33 mouse cellular contexts compared by ENCODE assay signal in the genomic region with DNA sequence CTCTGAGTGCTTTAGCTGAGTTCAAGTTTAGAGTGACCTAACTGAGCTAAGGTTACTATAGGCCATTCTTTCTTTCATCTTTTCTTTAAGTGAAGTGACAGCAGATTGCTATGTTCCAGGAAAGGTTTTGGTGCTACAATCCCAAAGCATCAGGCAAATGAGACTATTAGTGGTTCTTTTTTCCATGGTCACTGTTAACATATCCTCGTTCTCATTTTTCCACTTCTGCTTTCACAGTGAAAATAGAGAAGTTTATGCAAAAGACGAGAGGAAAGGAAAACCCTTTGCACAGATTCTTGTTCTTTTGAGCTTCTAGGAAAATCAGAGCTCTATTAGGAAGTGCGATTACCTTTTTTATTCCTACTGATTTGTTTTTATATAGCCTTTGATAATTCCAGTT. TPM values are rescaled to one million over a fixed set of nuclear protein-coding genes. Genes with fewer than 3 reads are reported as not detected.
"Had no signal": no experiment of that assay in that cellular context is flagged by ENCODE, and none has a peak within 500 bp of the region (broad histone marks: within the 10 kb centered on the region; RNA-seq: fewer than 3 reads in every experiment).

No protein-coding gene starts in this region.

- DNase-seq: kidney, adult 11 months; kidney, postnatal 25 days; layer of hippocampus, postnatal 36 days; lung, adult 18-20 months; lung, postnatal 10 days; lung, postnatal 36 days; retina, postnatal 1 day; right cerebral cortex, postnatal 25 days; spleen, adult 18-20 months; thymus, adult 18-20 months; thymus, postnatal 36 days had no signal

- H3K9me3 ChIP-seq: liver, embryonic 15.5 days; lung, embryonic 15.5 days; megakaryocyte, embryonic 14.5 days; midbrain, embryonic 10.5 days; midbrain, embryonic 13.5 days; neural tube, embryonic 13.5 days had no signal

- H3K4me3 ChIP-seq: left cerebral cortex, adult 2 months; liver, embryonic 15.5 days; lung, embryonic 15.5 days; megakaryocyte, embryonic 14.5 days; midbrain, embryonic 10.5 days; midbrain, embryonic 13.5 days; myocyte; neural tube, embryonic 13.5 days had no signal

- H3K4me1 ChIP-seq: liver, embryonic 15.5 days; lung, embryonic 15.5 days; megakaryocyte, embryonic 14.5 days; midbrain, embryonic 10.5 days; midbrain, embryonic 13.5 days; neural tube, embryonic 13.5 days had no signal

- ATAC-seq: midbrain, embryonic 13.5 days; midbrain, embryonic 16.5 days had no signal

- H3K27me3 ChIP-seq: liver, embryonic 15.5 days; lung, embryonic 15.5 days; megakaryocyte, embryonic 14.5 days; midbrain, embryonic 13.5 days; neural tube, embryonic 13.5 days had no signal

- H3K27ac ChIP-seq: kidney, postnatal 0 days; left cerebral cortex, adult 2 months; liver, embryonic 15.5 days; lung, embryonic 15.5 days; midbrain, embryonic 10.5 days; midbrain, embryonic 13.5 days; neural tube, embryonic 13.5 days had no signal

- H3K9ac ChIP-seq: liver, embryonic 15.5 days; lung, embryonic 15.5 days; midbrain, embryonic 13.5 days; neural tube, embryonic 13.5 days had no signal

- H3K4me2 ChIP-seq: liver, embryonic 11.5 days; liver, embryonic 15.5 days; lung, embryonic 15.5 days; midbrain, embryonic 13.5 days; neural tube, embryonic 13.5 days had no signal

- H3K36me3 ChIP-seq: liver, embryonic 15.5 days; lung, embryonic 15.5 days; midbrain, embryonic 10.5 days; midbrain, embryonic 13.5 days; neural tube, embryonic 13.5 days had no signal

RNA-seq across cellular contexts. Expression of a gene that starts 22.9 kb away (rescaled TPM):
- total RNA-seq: layer of hippocampus, adult 8-10 months; layer of hippocampus, postnatal 10 days; layer of hippocampus, postnatal 36 days; left cerebral cortex, adult 2 months; left cerebral cortex, postnatal 10 days; left cerebral cortex, postnatal 36 days; monocyte, adult 5-6 weeks; neutrophil, adult 5-6 weeks had no signal
- polyA plus RNA-seq: kidney, embryonic 14.5 days; kidney, postnatal 0 days; large intestine, adult 2 months; limb, embryonic 11.5 days; liver, embryonic 11.5 days; liver, embryonic 15.5 days; midbrain, embryonic 10.5 days; midbrain, embryonic 13.5 days; neural tube, embryonic 13.5 days; stomach, embryonic 16.5 days; testis, adult 2 months had no signal
